Mouse (Mus musculus): ENCODE data around the gene Kmt2c.

Kmt2c gene

GRCm38 (mm10) chr5:25222752-25223702 is 275.6 kb downstream of the Kmt2c start, which contains the start of gene E130116L18Rik:
Gene E130116L18Rik, minus strand, starts transcription at chr5:25223153.
- peak; percentile 81 for DNase-seq (ENCODE audit: low spot score)
